Comparison of ENCODE assay signal across 12 mouse cellular contexts in genomic region chr3:131312340-131312739, GRCm38 (mm10).
"Had no signal": no experiment of that assay in that cellular context is flagged by ENCODE, and none has a peak within 500 bp of the region (broad histone marks: within the 10 kb centered on the region; RNA-seq: fewer than 3 reads in every experiment).

No protein-coding gene starts in this region.

- H3K27me3 ChIP-seq: kidney, embryonic 15.5 days; limb, embryonic 15.5 days; midbrain, embryonic 15.5 days had no signal

- DNase-seq: kidney, adult 2 months; kidney, postnatal 14 days; lung, embryonic 14.5 days; lung, postnatal 10 days; lung, postnatal 4 days; right cerebral cortex, postnatal 14 days; thymus, postnatal 4 days had no signal

- H3K27ac ChIP-seq: kidney, embryonic 15.5 days; limb, embryonic 15.5 days; midbrain, embryonic 10.5 days; midbrain, embryonic 15.5 days had no signal

- H3K36me3 ChIP-seq: kidney, embryonic 15.5 days; limb, embryonic 15.5 days; midbrain, embryonic 10.5 days; midbrain, embryonic 15.5 days had no signal

- H3K4me2 ChIP-seq: kidney, embryonic 15.5 days; limb, embryonic 15.5 days; lung, embryonic 14.5 days; midbrain, embryonic 15.5 days had no signal

- H3K4me1 ChIP-seq: kidney, embryonic 15.5 days; midbrain, embryonic 15.5 days had no signal

- H3K9ac ChIP-seq: kidney, embryonic 15.5 days; limb, embryonic 15.5 days; lung, embryonic 14.5 days; midbrain, embryonic 15.5 days had no signal

- H3K9me3 ChIP-seq: limb, embryonic 15.5 days; midbrain, embryonic 15.5 days had no signal

- ATAC-seq: inflammation-experienced regulatory T-cells, adult 6 months; midbrain, embryonic 15.5 days had no signal

- H3K4me3 ChIP-seq: kidney, embryonic 15.5 days; limb, embryonic 15.5 days; midbrain, embryonic 10.5 days; midbrain, embryonic 15.5 days had no signal
